ENCODE assay signal across 10 mouse cellular contexts in genomic region chr8:90302951-90303350, GRCm38 (mm10). TPM values are rescaled to one million over a fixed set of nuclear protein-coding genes. Genes with fewer than 3 reads are reported as not detected.
DNase-seq lines count a peak whose midpoint lies in the region; ATAC-seq and TF ChIP-seq lines count a peak whose summit lies in the region.
"Had no signal": no experiment of that assay in that cellular context is flagged by ENCODE, and none has a peak within 500 bp of the region (broad histone marks: within the 10 kb centered on the region; RNA-seq: fewer than 3 reads in every experiment).

No protein-coding gene starts in this region.

- no peak for ATAC-seq in heart, embryonic 15.5 days (replicated peaks; ENCODE audit: insufficient number of reproducible peaks, insufficient read depth, low FRiP score, low read depth)
- peak; percentile 67; the same call in 1 of the 2 replicates for ATAC-seq in hindbrain, embryonic 12.5 days (ENCODE audit: low FRiP score)

- no peaks in the 10 kb centered on the region for H3K27me3 ChIP-seq in heart, embryonic 15.5 days
- no peaks in the 10 kb centered on the region for H3K27me3 ChIP-seq in hindbrain, embryonic 12.5 days

- H3K27ac ChIP-seq in heart, embryonic 15.5 days = peak overlapping the region; percentile 75
- peak overlapping the region; percentile 58 for H3K27ac ChIP-seq in hindbrain, embryonic 12.5 days

- DNase-seq in heart, postnatal 14 days = no peak
- DNase-seq in brain, embryonic 14.5 days (ENCODE audit: low read depth) = peak; percentile 88
- peak; percentile 38 for DNase-seq in lung, postnatal 25 days (ENCODE audit: low spot score)
- DNase-seq in urinary bladder, postnatal 14 days (ENCODE audit: low spot score) = no peak
- DNase-seq in embryo, embryonic 10 days (ENCODE audit: low spot score) = no peak
- DNase-seq in left cerebral cortex, adult 9 months (ENCODE audit: low spot score in 2 of 2) = no peak
- DNase-seq: liver; right cerebral cortex, postnatal 25 days had no signal

- no peak overlapping the region for H3K4me2 ChIP-seq in heart, embryonic 15.5 days
- peak overlapping the region; percentile 9 for H3K4me2 ChIP-seq in hindbrain, embryonic 12.5 days (replicated peaks)

- intact Hi-C loops in heart, postnatal 14 days (cut with DNase I) = loop anchor here (10.0 kb wide), 1 partner anchor 622 kb away; no protein-coding TSS in a partner anchor

- WGBS in heart, embryonic 15.5 days = 71% methylated on average over 12 of the region's 12 CpGs
- WGBS in hindbrain, embryonic 12.5 days = 54% methylated on average over 12 of the region's 12 CpGs

- TF ChIP-seq POLR2A in brain, embryonic 14.5 days (IDR thresholded peaks at IDR 0.05; ENCODE audit: borderline replicate concordance, extremely low read depth, insufficient read depth, insufficient read length, poor library complexity, severe bottlenecking) = no peak

- H3K9ac ChIP-seq in heart, embryonic 15.5 days = no peak overlapping the region
- no peak overlapping the region for H3K9ac ChIP-seq in hindbrain, embryonic 12.5 days

- H3K9me3 ChIP-seq in heart, embryonic 15.5 days (replicated peaks) = no peaks in the 10 kb centered on the region
- H3K9me3 ChIP-seq in hindbrain, embryonic 12.5 days (replicated peaks) = no peaks in the 10 kb centered on the region

- H3K36me3 ChIP-seq in heart, embryonic 15.5 days = no peaks in the 10 kb centered on the region; the same call in 1 of the 2 replicates
- H3K36me3 ChIP-seq in hindbrain, embryonic 12.5 days = 0 out of 2 replicates have a peak, but pooled peaks cover 7% of the 10 kb centered on the region

- H3K4me1 ChIP-seq in heart, embryonic 15.5 days (replicated peaks) = peaks cover 29% of the 10 kb centered on the region
- H3K4me1 ChIP-seq in hindbrain, embryonic 12.5 days = peaks cover 42% of the 10 kb centered on the region

- no peak overlapping the region for H3K4me3 ChIP-seq in heart, embryonic 15.5 days
- H3K4me3 ChIP-seq in hindbrain, embryonic 12.5 days = no peak overlapping the region

- TF ChIP-seq CTCF in brain, embryonic 14.5 days (IDR thresholded peaks at IDR 0.05; ENCODE audit: borderline replicate concordance, extremely low read depth, insufficient read depth, insufficient read length) = no peak

RNA-seq across cellular contexts. Expression of gene Tox3, which starts 45.2 kb away (rescaled TPM):
- polyA plus RNA-seq in heart, embryonic 15.5 days (2015; fragmentation: Nextera tagmentation; extraction: Ambion mirVana) = 15.0 and 17.1 TPM in 2 replicates
- total RNA-seq in heart, postnatal 14 days (2021) = 1 to 10 TPM; 4.3 to 4.6 TPM
- 88.1 and 90.0 TPM in 2 replicates for polyA plus RNA-seq in brain, embryonic 14.5 days (2012; rRNA removed)
- 40.9 and 44.9 TPM in 2 replicates for polyA plus RNA-seq in hindbrain, embryonic 12.5 days (2016; fragmentation: Nextera tagmentation; extraction: Ambion mirVana)

Comparison
In these comparisons a context has a peak if more than half of its experiments do, and no peak if none do; other contexts are left out.
1. DNase-seq: peak in brain, embryonic 14.5 days (single experiment) and lung, postnatal 25 days (single experiment); none in heart, postnatal 14 days (0 of 2), urinary bladder, postnatal 14 days (single experiment), embryo, embryonic 10 days (single experiment) and left cerebral cortex, adult 9 months (0 of 2).